Mouse (Mus musculus) kidney, embryonic 15.5 days (tissue): ENCODE measurements around the gene Pabpc6. TPM values are rescaled to one million over a fixed set of nuclear protein-coding genes. Genes with fewer than 3 reads are reported as not detected.

Experiments
- ATAC-seq: fragments of 200-750 bp; cut with Nextera tagmentation; replicated peaks from 2 replicates; pipeline ENCODE4 v1.8.0; 2017; ENCODE audit warnings: moderate TSS enrichment; ENCODE audit not compliant: low FRiP score
- H3K27ac ChIP-seq: fragments of 300-500 bp; sonication (generic); 2 replicates; pipeline ENCODE4 v1.5.1; 2015; ENCODE audit warnings: mild to moderate bottlenecking, inconsistent platforms
- H3K27me3 ChIP-seq: fragments of 300-500 bp; sonication (generic); 2 replicates; pipeline ENCODE4 v1.6.1; 2015; ENCODE audit warnings: inconsistent platforms
- H3K36me3 ChIP-seq: fragments of 300-500 bp; sonication (generic); 2 replicates; pipeline ENCODE4 v1.6.1; 2015; ENCODE audit warnings: inconsistent platforms
- H3K4me1 ChIP-seq: fragments of 300-500 bp; sonication (generic); 2 replicates; pipeline ENCODE4 v1.6.1; 2015; ENCODE audit warnings: inconsistent platforms
- H3K4me2 ChIP-seq: fragments of 300-500 bp; sonication (generic); 2 replicates; pipeline ENCODE4 v1.6.1; 2015; ENCODE audit warnings: moderate library complexity, mild to moderate bottlenecking, inconsistent platforms
- H3K4me3 ChIP-seq: fragments of 300-500 bp; sonication (generic); replicated peaks from 2 replicates; pipeline ENCODE4 v1.5.1; 2015; ENCODE audit warnings: mild to moderate bottlenecking, inconsistent platforms
- H3K9ac ChIP-seq: fragments of 300-500 bp; sonication (generic); 2 replicates; pipeline ENCODE4 v1.6.1; 2015; ENCODE audit warnings: mild to moderate bottlenecking, inconsistent platforms
- H3K9me3 ChIP-seq: fragments of 300-500 bp; sonication (generic); replicated peaks from 2 replicates; pipeline ENCODE4 v1.6.1; 2016; ENCODE audit warnings: inconsistent platforms
- WGBS: fragments of 180-500 bp; shearing (Covaris S2); methylation state at CpG from one replicate; pipeline ENCODE4 v1.1.7; 2015; ENCODE audit warnings: mixed read lengths; 5-methylcytosine and 5-hydroxymethylcytosine counted together
- polyA plus RNA-seq: library from polyadenylated mRNA; unstranded; fragments of >200 nt; fragmentation: Nextera tagmentation; extraction: Ambion mirVana; gene quantifications from 2 replicates; pipeline ENCODE4 v1.2.1, GENCODE M21; 2015

Pabpc6 gene
- polyA plus RNA-seq: not detected in 2 replicates

GRCm38 (mm10) chr17:9669283-9669905 lies at the start of gene Pabpc6:
Gene Pabpc6 (minus strand): TSS chr17:9669717.
- no peaks in the 10 kb centered on the region for H3K36me3 ChIP-seq
- H3K4me3 ChIP-seq: no peak within 1 kb of the TSS
- no peak for ATAC-seq
- 95% methylated on average over 36 of the region's 36 CpGs for WGBS
- no peak within 1 kb of the TSS for H3K4me2 ChIP-seq
- no peak within 1 kb of the TSS for H3K9ac ChIP-seq
- no peaks in the 10 kb centered on the region for H3K9me3 ChIP-seq
- H3K27me3 ChIP-seq: no peaks in the 10 kb centered on the region
- no peaks in the 10 kb centered on the region for H3K4me1 ChIP-seq
- no peak within 1 kb of the TSS for H3K27ac ChIP-seq

- Histone ChIP-seq H3K9ac (no peak overlapping the region), H3K4me1 (no peaks in the 10 kb centered on the region), H3K27me3 (no peaks in the 10 kb centered on the region), H3K4me3 (no peak overlapping the region), H3K27ac (no peak overlapping the region), H3K36me3 (no peaks in the 10 kb centered on the region), H3K4me2 (no peak overlapping the region), H3K9me3 (no peaks in the 10 kb centered on the region)
- no peak for ATAC-seq
- WGBS: 91% methylated on average over 6 of the region's 6 CpGs
Observed at GRCm38 (mm10) chr17:9710910-9711309, 41.4 kb upstream of the Pabpc6 start.

GRCm38 (mm10) chr17:9708888-9709287 lies 39.4 kb upstream of the Pabpc6 start:
- Histone ChIP-seq H3K9ac (no peak overlapping the region), H3K27me3 (no peaks in the 10 kb centered on the region)
- WGBS: 92% methylated on average over 3 of the region's 3 CpGs

GRCm38 (mm10) chr17:9707356-9707755 lies 37.8 kb upstream of the Pabpc6 start:
- Histone ChIP-seq H3K27ac (no peak overlapping the region), H3K9ac (no peak overlapping the region)
- 70% methylated on average over 1 of the region's 1 CpGs for WGBS

More at GRCm38 (mm10) chr17:9708888-9709287, 39.4 kb upstream of the Pabpc6 start:
- no peak overlapping the region for H3K4me2 ChIP-seq
- H3K4me1 ChIP-seq: no peaks in the 10 kb centered on the region
- ATAC-seq: no peak
- no peaks in the 10 kb centered on the region for H3K9me3 ChIP-seq
- no peak overlapping the region for H3K27ac ChIP-seq
- no peak overlapping the region for H3K4me3 ChIP-seq
- H3K36me3 ChIP-seq: no peaks in the 10 kb centered on the region

GRCm38 (mm10) chr17:9697763-9698162 lies 28.2 kb upstream of the Pabpc6 start:
- no peak overlapping the region for H3K27ac ChIP-seq
- no peak overlapping the region for H3K9ac ChIP-seq
- no peaks in the 10 kb centered on the region for H3K9me3 ChIP-seq
- WGBS: 80% methylated on average over 7 of the region's 7 CpGs
- ATAC-seq: no peak
- H3K4me2 ChIP-seq: no peak overlapping the region
- no peak overlapping the region for H3K4me3 ChIP-seq
- no peaks in the 10 kb centered on the region for H3K27me3 ChIP-seq
- H3K4me1 ChIP-seq: no peaks in the 10 kb centered on the region
- H3K36me3 ChIP-seq: no peaks in the 10 kb centered on the region

More at GRCm38 (mm10) chr17:9707356-9707755, 37.8 kb upstream of the Pabpc6 start:
- H3K36me3 ChIP-seq: no peaks in the 10 kb centered on the region
- ATAC-seq: no peak
- H3K4me2 ChIP-seq: no peak overlapping the region
- no peaks in the 10 kb centered on the region for H3K27me3 ChIP-seq
- no peaks in the 10 kb centered on the region for H3K9me3 ChIP-seq
- no peak overlapping the region for H3K4me3 ChIP-seq
- H3K4me1 ChIP-seq: no peaks in the 10 kb centered on the region

- Histone ChIP-seq H3K4me1 (no peaks in the 10 kb centered on the region), H3K4me2 (no peak overlapping the region), H3K36me3 (no peaks in the 10 kb centered on the region), H3K27me3 (no peaks in the 10 kb centered on the region), H3K4me3 (no peak overlapping the region), H3K27ac (no peak overlapping the region), H3K9ac (no peak overlapping the region), H3K9me3 (no peaks in the 10 kb centered on the region)
- ATAC-seq: no peak
- 79% methylated on average over 4 of the region's 4 CpGs for WGBS
Observed at GRCm38 (mm10) chr17:9691251-9691650, 21.7 kb upstream of the Pabpc6 start.

GRCm38 (mm10) chr17:9683539-9684155 lies 14.1 kb upstream of the Pabpc6 start:
- Histone ChIP-seq H3K36me3 (no peaks in the 10 kb centered on the region), H3K4me2 (no peak overlapping the region), H3K4me3 (no peak overlapping the region), H3K4me1 (no peaks in the 10 kb centered on the region), H3K9me3 (no peaks in the 10 kb centered on the region), H3K27me3 (no peaks in the 10 kb centered on the region), H3K27ac (no peak overlapping the region), H3K9ac (no peak overlapping the region)
- no peak for ATAC-seq
- WGBS: 62% methylated on average over 4 of the region's 4 CpGs

GRCm38 (mm10) chr17:9680741-9681140 lies 11.2 kb upstream of the Pabpc6 start:
- no peak overlapping the region for H3K27ac ChIP-seq
- 84% methylated on average over 8 of the region's 8 CpGs for WGBS

GRCm38 (mm10) chr17:9675175-9675789 lies 5.8 kb upstream of the Pabpc6 start:
- H3K27me3 ChIP-seq: no peaks in the 10 kb centered on the region
- H3K9ac ChIP-seq: no peak overlapping the region
- no peak for ATAC-seq
- no peaks in the 10 kb centered on the region for H3K9me3 ChIP-seq
- H3K4me1 ChIP-seq: no peaks in the 10 kb centered on the region
- no peak overlapping the region for H3K4me3 ChIP-seq
- 75% methylated on average over 6 of the region's 6 CpGs for WGBS
- no peak overlapping the region for H3K27ac ChIP-seq
- no peak overlapping the region for H3K4me2 ChIP-seq
- no peaks in the 10 kb centered on the region for H3K36me3 ChIP-seq

More at GRCm38 (mm10) chr17:9680741-9681140, 11.2 kb upstream of the Pabpc6 start:
- Histone ChIP-seq H3K4me2 (no peak overlapping the region), H3K36me3 (no peaks in the 10 kb centered on the region), H3K9ac (no peak overlapping the region), H3K27me3 (no peaks in the 10 kb centered on the region), H3K9me3 (no peaks in the 10 kb centered on the region), H3K4me1 (no peaks in the 10 kb centered on the region), H3K4me3 (no peak overlapping the region)
- ATAC-seq: no peak

GRCm38 (mm10) chr17:9667955-9668354 lies 1.6 kb downstream of the Pabpc6 start:
- Histone ChIP-seq H3K4me3 (no peak overlapping the region), H3K4me1 (no peaks in the 10 kb centered on the region), H3K27ac (no peak overlapping the region), H3K4me2 (no peak overlapping the region), H3K9ac (no peak overlapping the region), H3K27me3 (no peaks in the 10 kb centered on the region), H3K36me3 (no peaks in the 10 kb centered on the region), H3K9me3 (no peaks in the 10 kb centered on the region)
- ATAC-seq: no peak
- WGBS: 92% methylated on average over 9 of the region's 9 CpGs

GRCm38 (mm10) chr17:9658651-9659050 lies 10.9 kb downstream of the Pabpc6 start:
- no peaks in the 10 kb centered on the region for H3K9me3 ChIP-seq
- no peak for ATAC-seq
- no peak overlapping the region for H3K27ac ChIP-seq
- H3K4me2 ChIP-seq: no peak overlapping the region
- WGBS: 77% methylated on average over 5 of the region's 5 CpGs
- H3K36me3 ChIP-seq: no peaks in the 10 kb centered on the region
- no peak overlapping the region for H3K9ac ChIP-seq
- H3K4me1 ChIP-seq: no peaks in the 10 kb centered on the region
- no peaks in the 10 kb centered on the region for H3K27me3 ChIP-seq
- no peak overlapping the region for H3K4me3 ChIP-seq

GRCm38 (mm10) chr17:9654155-9654554 lies 15.4 kb downstream of the Pabpc6 start:
- Histone ChIP-seq H3K9ac (no peak overlapping the region), H3K4me3 (no peak overlapping the region), H3K4me1 (no peaks in the 10 kb centered on the region), H3K27ac (no peak overlapping the region), H3K27me3 (no peaks in the 10 kb centered on the region), H3K4me2 (no peak overlapping the region), H3K9me3 (no peaks in the 10 kb centered on the region), H3K36me3 (no peaks in the 10 kb centered on the region)
- WGBS: 78% methylated on average over 3 of the region's 3 CpGs
- no peak for ATAC-seq
